Mouse (Mus musculus) liver, embryonic 14.5 days (tissue): ENCODE measurements around the gene Fbxl5. TPM values are rescaled to one million over a fixed set of nuclear protein-coding genes. Genes with fewer than 3 reads are reported as not detected.

Source experiments
- ATAC-seq: fragments of 200-750 bp; cut with Nextera tagmentation; 2 replicates; pipeline ENCODE4 v1.8.0; 2017; ENCODE audit warnings: moderate number of reproducible peaks, mild to moderate bottlenecking, moderate library complexity; ENCODE audit not compliant: insufficient read depth
- DNase-seq, 3 experiments: peaks; one replicate each; pipeline ENCODE4 v3.0.0-alpha.2; 2012 to 2013; ENCODE audit warnings: low read depth in 3 of 3, low spot score in 3 of 3
- H3K27ac ChIP-seq: fragments of 300-500 bp; sonication (generic); 2 replicates; pipeline ENCODE4 v1.5.1; 2014; ENCODE audit warnings: moderate library complexity, mild to moderate bottlenecking, control low read depth, inconsistent platforms
- H3K27me3 ChIP-seq: fragments of 300-500 bp; sonication (generic); 2 replicates; pipeline ENCODE4 v1.6.1; 2014; ENCODE audit warnings: mild to moderate bottlenecking, low read length, moderate library complexity; ENCODE audit not compliant: control insufficient read depth, insufficient read depth
- H3K36me3 ChIP-seq: fragments of 300-500 bp; sonication (generic); replicated peaks from 2 replicates; pipeline ENCODE4 v1.6.1; 2014; ENCODE audit warnings: low read depth; ENCODE audit not compliant: control insufficient read depth, insufficient read depth
- H3K4me1 ChIP-seq, 2 experiments: fragments of 200-500 bp in 1 of 2; fragments of 300-500 bp in 1 of 2; sonication (generic) in 1 of 2; replicated peaks; 2 replicates each; pipeline ENCODE4 v1.6.1; 2012 to 2014; ENCODE audit warnings: antibody characterized with exemption in 1 of 2, inconsistent platforms in 1 of 2, low read length in 1 of 2; ENCODE audit not compliant: control insufficient read depth in 2 of 2, insufficient read depth in 2 of 2
- H3K4me2 ChIP-seq: fragments of 300-500 bp; sonication (generic); 2 replicates; pipeline ENCODE4 v1.6.1; 2014; ENCODE audit warnings: low read depth, mild to moderate bottlenecking, control low read depth, moderate library complexity
- H3K4me3 ChIP-seq, 2 experiments: fragments of 200-500 bp in 1 of 2; fragments of 300-500 bp in 1 of 2; sonication (generic) in 1 of 2; 2 replicates each; pipeline ENCODE4 v1.5.1; 2012 to 2014; ENCODE audit warnings: low read depth in 2 of 2, low read length in 2 of 2, mild to moderate bottlenecking in 2 of 2, control low read depth in 1 of 2, inconsistent platforms in 1 of 2, moderate library complexity in 1 of 2; ENCODE audit not compliant: insufficient read depth in 1 of 2
- H3K9ac ChIP-seq: fragments of 300-500 bp; sonication (generic); replicated peaks from 2 replicates; pipeline ENCODE4 v1.6.1; 2014; ENCODE audit warnings: mild to moderate bottlenecking, control low read depth, moderate library complexity
- H3K9me3 ChIP-seq: fragments of 300-500 bp; sonication (generic); 2 replicates; pipeline ENCODE4 v1.6.1; 2016; ENCODE audit warnings: low read length, mixed read lengths; ENCODE audit not compliant: control insufficient read depth
- CTCF ChIP-seq: IDR thresholded peaks from 2 replicates; pipeline ENCODE4 v1.5.1; 2016; ENCODE audit warnings: antibody characterized with exemption, low read depth, control low read depth
- EP300 ChIP-seq: IDR thresholded peaks from 2 replicates; pipeline ENCODE4 v1.6.1; 2016; ENCODE audit warnings: antibody characterized with exemption, low read depth
- WGBS: fragments of 180-500 bp; shearing (Covaris S2); extraction: QIAGEN DNeasy Blood & Tissue Kit; methylation state at CpG from one replicate; pipeline ENCODE4 v1.1.7; 2014; ENCODE audit not compliant: insufficient replicate concordance; 5-methylcytosine and 5-hydroxymethylcytosine counted together
- polyA plus RNA-seq, 2 experiments: library from polyadenylated mRNA; depleted of rRNA in 1 of 2; stranded (reverse) in 1 of 2; unstranded in 1 of 2; fragments of >200 nt; fragmentation: Nextera tagmentation in 1 of 2; extraction: Ambion mirVana in 1 of 2; gene quantifications; 2 replicates each; pipeline versions ENCODE4 v1.2.1 to v1.2.3; 2012 to 2014

Fbxl5 gene
- polyA plus RNA-seq (2012; rRNA removed) (9.0 and 10.3 TPM in 2 replicates), polyA plus RNA-seq (2014; fragmentation: Nextera tagmentation; extraction: Ambion mirVana) (21.5 and 22.6 TPM in 2 replicates)

- Histone ChIP-seq H3K36me3 (no peaks in the 10 kb centered on the region), H3K9ac (no peak within 1 kb of the TSS), H3K27ac (no peak within 1 kb of the TSS), H3K27me3 (no peaks in the 10 kb centered on the region), H3K4me3 (no peak within 1 kb of the TSS), H3K4me1 (no peaks in the 10 kb centered on the region), H3K9me3 (no peaks in the 10 kb centered on the region), H3K4me2 (no peak within 1 kb of the TSS)
- DNase-seq (no peak), ATAC-seq (no peak)
- no peak for TF ChIP-seq EP300
- TF ChIP-seq CTCF, result no peak
- 71% methylated on average over 19 of the region's 19 CpGs for WGBS
These were observed at the start of gene Fbxl5 for GRCm38 (mm10) chr5:43821538-43821937. Gene Fbxl5, minus strand, starts transcription at chr5:43821638.

DNA sequence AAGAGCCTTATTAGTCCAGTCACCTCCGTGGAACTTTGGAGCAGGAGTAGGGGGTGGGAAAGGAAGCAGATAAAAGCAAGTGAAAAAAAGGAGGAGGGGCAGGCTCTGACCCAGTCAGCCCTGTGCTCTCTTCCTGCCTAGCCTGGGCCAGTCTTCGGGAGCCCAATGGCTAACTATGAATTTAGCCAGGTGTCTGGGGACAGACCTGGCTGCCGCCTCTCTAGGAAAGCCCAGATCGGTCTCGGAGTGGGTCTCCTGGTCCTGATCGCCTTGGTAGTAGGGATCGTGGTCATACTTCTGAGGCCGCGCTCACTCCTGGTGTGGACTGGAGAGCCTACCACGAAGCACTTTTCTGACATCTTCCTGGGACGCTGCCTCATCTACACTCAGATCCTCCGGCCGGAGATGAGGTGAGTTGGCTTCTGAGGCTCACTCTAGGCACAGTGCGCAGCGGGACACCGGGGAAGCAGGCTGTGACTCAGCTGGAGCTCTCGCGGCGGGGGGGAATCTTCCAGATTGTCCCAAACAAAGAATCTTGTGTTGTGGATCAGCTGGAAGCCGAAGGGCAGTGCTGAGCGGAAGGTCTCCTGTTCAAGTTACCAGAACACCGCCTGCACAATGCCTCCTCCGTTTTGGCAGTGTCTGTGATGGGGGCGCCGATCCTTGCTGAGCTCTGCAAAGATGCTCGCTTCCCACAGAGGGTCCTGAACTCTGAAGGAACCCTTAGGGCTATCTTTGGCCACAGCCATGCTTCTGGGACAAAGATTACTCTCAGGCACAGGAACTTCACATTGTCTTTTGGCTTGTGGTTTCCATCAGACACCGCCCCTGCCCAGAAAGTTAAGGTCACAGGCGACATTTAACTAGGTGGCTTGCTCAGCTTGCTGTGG is 47.5 kb upstream of the Fbxl5 start:
- no peaks in the 10 kb centered on the region for H3K36me3 ChIP-seq
- ATAC-seq (no peak; the same call in 1 of the 2 replicates), DNase-seq (no peak)
- no peak for TF ChIP-seq CTCF
- no peak for TF ChIP-seq EP300
- 3% methylated on average over 28 of the region's 28 CpGs for WGBS
- no peaks in the 10 kb centered on the region for H3K9me3 ChIP-seq
- peaks cover 0 to 6% of the 10 kb centered on the region in 2 experiments; a peak in 2 of 4 replicates for H3K4me1 ChIP-seq
- H3K27ac ChIP-seq, result no peak overlapping the region
- peak overlapping the region; percentile 18 to 30 for H3K4me3 ChIP-seq
- H3K27me3 ChIP-seq, result no peaks in the 10 kb centered on the region
- peak overlapping the region; percentile 42 for H3K4me2 ChIP-seq
- H3K9ac ChIP-seq, result no peak overlapping the region

DNA sequence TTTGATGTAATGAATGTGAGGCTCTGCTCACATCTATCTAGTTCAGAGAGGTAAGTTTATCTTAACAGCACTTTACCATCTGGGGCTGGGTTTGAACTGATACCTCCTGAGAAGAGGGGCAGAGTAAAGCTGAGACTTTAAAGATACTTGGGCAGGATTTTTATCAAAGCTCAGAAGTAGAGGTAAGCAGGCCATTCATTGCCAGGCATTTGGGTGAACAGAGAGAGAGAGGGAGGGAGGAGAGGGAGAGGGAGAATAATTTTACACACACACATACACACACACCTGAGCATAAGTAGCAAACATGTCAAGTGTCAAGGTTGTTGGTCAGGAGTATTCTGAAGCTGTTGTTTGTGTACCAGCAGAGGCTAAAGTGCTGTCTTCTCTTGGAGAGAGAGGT is 46.8 kb upstream of the Fbxl5 start, which contains the start of gene Cd38:
TSS of gene Cd38 (plus strand) at position 301 of the 400 bp plus-strand sequence.
- Histone ChIP-seq H3K9me3 (no peaks in the 10 kb centered on the region), H3K4me1 (peaks cover 0 to 7% of the 10 kb centered on the region in 2 experiments; a peak in 2 of 4 replicates), H3K9ac (no peak within 1 kb of the TSS), H3K4me2 (peak within 1 kb of the TSS; percentile 42), H3K36me3 (no peaks in the 10 kb centered on the region), H3K27ac (no peak within 1 kb of the TSS), H3K27me3 (no peaks in the 10 kb centered on the region), H3K4me3 (peak within 1 kb of the TSS; percentile 24 to 30)
- no peak for ATAC-seq
- TF ChIP-seq CTCF (no peak), EP300 (no peak)
- no peak for DNase-seq

GRCm38 (mm10) chr5:43865316-43865715 is 43.9 kb upstream of the Fbxl5 start:
- TF ChIP-seq EP300 (no peak), CTCF (no peak)
- no peak for ATAC-seq
- Histone ChIP-seq H3K9ac (no peak overlapping the region), H3K4me1 (peaks cover 0 to 9% of the 10 kb centered on the region in 2 experiments; a peak in 2 of 4 replicates), H3K4me3 (no peak overlapping the region), H3K27ac (no peak overlapping the region), H3K4me2 (no peak overlapping the region), H3K27me3 (no peaks in the 10 kb centered on the region), H3K9me3 (no peaks in the 10 kb centered on the region), H3K36me3 (no peaks in the 10 kb centered on the region)
- DNase-seq, result no peak
- WGBS, result 28% methylated on average over 2 of the region's 2 CpGs

DNA sequence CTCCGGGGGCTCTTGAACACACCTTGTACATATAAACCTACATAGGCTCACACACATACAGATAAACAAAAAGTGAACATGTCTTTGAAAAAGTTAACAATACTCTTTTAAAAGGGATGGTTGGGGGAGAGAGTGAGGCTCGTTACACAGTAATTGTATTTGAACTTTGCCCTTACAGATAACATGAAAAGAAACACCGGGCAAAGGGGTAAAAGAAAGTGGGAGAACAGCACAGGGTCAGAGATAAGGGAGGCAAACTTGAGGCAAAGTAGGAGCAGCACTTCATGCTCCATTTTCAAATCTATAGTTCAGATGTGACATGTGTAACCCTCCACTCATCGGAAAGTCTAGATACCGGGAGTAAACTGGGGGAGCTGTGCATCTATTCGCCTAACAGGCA is 42.2 kb upstream of the Fbxl5 start:
- no peak for DNase-seq
- no peaks in the 10 kb centered on the region for H3K27me3 ChIP-seq
- TF ChIP-seq CTCF (no peak), EP300 (no peak)
- H3K9me3 ChIP-seq, result no peaks in the 10 kb centered on the region
- no peak overlapping the region for H3K27ac ChIP-seq
- no peak overlapping the region for H3K9ac ChIP-seq
- H3K4me1 ChIP-seq, result peaks cover 0 to 9% of the 10 kb centered on the region in 2 experiments; a peak in 2 of 4 replicates
- H3K36me3 ChIP-seq, result no peaks in the 10 kb centered on the region
- no peak overlapping the region for H3K4me2 ChIP-seq
- H3K4me3 ChIP-seq, result no peak overlapping the region
- WGBS, result 51% methylated on average over 6 of the region's 6 CpGs
- ATAC-seq, result no peak
